Mouse (Mus musculus): Measurements from ENCODE around the gene Jpt1. TPM values are rescaled to one million over a fixed set of nuclear protein-coding genes. Genes with fewer than 3 reads are reported as not detected.

Jpt1 gene
- polyA plus RNA-seq, 1 experiment from 2014 or later, result 493 TPM

DNA sequence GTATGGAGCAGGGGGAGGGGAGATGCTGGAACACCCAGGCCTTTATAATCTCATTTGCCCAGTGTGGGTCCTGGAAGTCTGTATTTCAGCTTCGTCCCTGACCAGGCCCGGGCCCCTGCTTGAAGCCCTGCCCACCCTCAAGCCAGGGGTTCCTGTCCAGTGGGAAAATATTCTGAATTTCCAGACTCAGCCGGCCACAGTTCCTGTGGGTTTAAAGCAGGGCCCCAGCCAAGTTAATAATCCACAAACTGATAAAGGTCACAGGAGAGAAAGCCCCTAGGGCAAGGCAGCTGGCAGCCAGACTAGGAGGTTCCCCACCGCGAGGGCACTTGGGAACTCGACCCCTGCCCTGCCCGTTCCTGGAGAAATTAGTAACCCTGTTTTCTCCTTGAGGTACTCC, 65.2 kb downstream of the Jpt1 start:
- H3K27ac ChIP-seq, result peak overlapping the region; percentile 71
- peak; percentile 49 for ATAC-seq

DNA sequence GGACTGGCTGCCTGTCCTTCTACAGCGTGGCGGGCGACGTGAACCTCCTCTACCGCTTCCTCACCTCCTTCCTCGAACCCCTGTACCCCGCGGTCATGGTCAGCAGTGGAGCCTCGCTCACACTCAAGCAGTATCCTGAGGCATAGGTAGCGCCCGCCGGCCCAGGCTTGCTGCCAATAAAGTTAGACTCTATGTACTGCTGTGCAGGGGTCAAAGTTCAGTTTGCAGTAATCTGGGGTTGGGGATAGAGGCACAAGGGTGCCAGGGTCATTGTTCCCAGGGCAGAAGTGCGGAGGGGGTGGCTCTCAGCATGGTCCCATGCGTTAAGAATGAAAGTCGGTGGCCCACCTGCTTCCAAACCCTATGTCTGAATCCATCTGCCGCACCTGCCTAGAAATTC, 66.1 kb downstream of the Jpt1 start:
- WGBS, result 80% methylated on average over 16 of the region's 16 CpGs
- ATAC-seq, result peak; percentile 48
- Histone ChIP-seq H3K9me3 (no peaks in the 10 kb centered on the region), H3K9ac (no peak overlapping the region), H3K27ac (peak overlapping the region; percentile 71), H3K4me3 (replicated peaks) (no peak overlapping the region), H3K36me3 (no peaks in the 10 kb centered on the region), H3K27me3 (replicated peaks) (no peaks in the 10 kb centered on the region), H3K4me1 (replicated peaks) (peaks cover 25% of the 10 kb centered on the region), H3K4me2 (replicated peaks) (peak overlapping the region; percentile 30; the same call in 1 of the 2 replicates)

More for the DNA sequence above, 65.2 kb downstream of the Jpt1 start:
- no peaks in the 10 kb centered on the region for H3K27me3 ChIP-seq (replicated peaks)
- H3K9me3 ChIP-seq, result no peaks in the 10 kb centered on the region
- peaks cover 31% of the 10 kb centered on the region for H3K4me1 ChIP-seq (replicated peaks)
- 49% methylated on average over 7 of the region's 7 CpGs for WGBS
- H3K4me3 ChIP-seq (replicated peaks), result no peak overlapping the region
- no peaks in the 10 kb centered on the region for H3K36me3 ChIP-seq
- H3K9ac ChIP-seq, result no peak overlapping the region
- H3K4me2 ChIP-seq (replicated peaks), result peak overlapping the region; percentile 37

Other genes with a start within 250 kb of the Jpt1 start
- gene Grin2c, start 247.1 kb downstream of the Jpt1 start, polyA plus RNA-seq (2015; fragmentation: Nextera tagmentation; extraction: Ambion mirVana), result 0.05 and 0.09 TPM in 2 replicates
- gene Fdxr, start 237.3 kb downstream of the Jpt1 start, polyA plus RNA-seq (2015; fragmentation: Nextera tagmentation; extraction: Ambion mirVana), result 17.2 and 20.8 TPM in 2 replicates
- 1.5 and 1.7 TPM in 2 replicates for gene Fads6, start 216.7 kb downstream of the Jpt1 start, polyA plus RNA-seq (2015; fragmentation: Nextera tagmentation; extraction: Ambion mirVana)
- gene Otop2, start 207.2 kb downstream of the Jpt1 start, polyA plus RNA-seq (2015; fragmentation: Nextera tagmentation; extraction: Ambion mirVana), result not detected in 2 replicates
- gene Ush1g, start 192.3 kb downstream of the Jpt1 start, polyA plus RNA-seq (2015; fragmentation: Nextera tagmentation; extraction: Ambion mirVana), result 0.08 TPM in 1 of 2 replicates, not detected in the other
- gene Otop3, start 179.7 kb downstream of the Jpt1 start, polyA plus RNA-seq (2015; fragmentation: Nextera tagmentation; extraction: Ambion mirVana), result 0.77 and 1.2 TPM in 2 replicates
- 17.1 and 22.7 TPM in 2 replicates for gene Hid1, start 146.6 kb downstream of the Jpt1 start, polyA plus RNA-seq (2015; fragmentation: Nextera tagmentation; extraction: Ambion mirVana)
- 7.5 and 8.0 TPM in 2 replicates for gene Cdr2l, start 132.5 kb downstream of the Jpt1 start, polyA plus RNA-seq (2015; fragmentation: Nextera tagmentation; extraction: Ambion mirVana)
- gene Mrpl58, start 110.6 kb downstream of the Jpt1 start, polyA plus RNA-seq (2015; fragmentation: Nextera tagmentation; extraction: Ambion mirVana), result 187 and 197 TPM in 2 replicates
- gene Atp5h, start 94.4 kb downstream of the Jpt1 start, polyA plus RNA-seq (2015; fragmentation: Nextera tagmentation; extraction: Ambion mirVana), result 989 and 991 TPM in 2 replicates
- gene Kctd2, start 94.3 kb downstream of the Jpt1 start, polyA plus RNA-seq (2015; fragmentation: Nextera tagmentation; extraction: Ambion mirVana), result 12.1 and 13.5 TPM in 2 replicates
- 0.49 and 0.66 TPM in 2 replicates for gene Trim80, start 73.8 kb downstream of the Jpt1 start, polyA plus RNA-seq (2015; fragmentation: Nextera tagmentation; extraction: Ambion mirVana)
- gene Slc16a5, start 51.9 kb downstream of the Jpt1 start, polyA plus RNA-seq (2015; fragmentation: Nextera tagmentation; extraction: Ambion mirVana), result 2.8 and 3.7 TPM in 2 replicates
- 6.6 and 8.0 TPM in 2 replicates for gene Armc7, start 38.7 kb downstream of the Jpt1 start, polyA plus RNA-seq (2015; fragmentation: Nextera tagmentation; extraction: Ambion mirVana)
- 143 and 148 TPM in 2 replicates for gene Nt5c, start 22.5 kb downstream of the Jpt1 start, polyA plus RNA-seq (2015; fragmentation: Nextera tagmentation; extraction: Ambion mirVana)
- gene Sumo2, start 21.9 kb upstream of the Jpt1 start, polyA plus RNA-seq (2015; fragmentation: Nextera tagmentation; extraction: Ambion mirVana), result 766 and 860 TPM in 2 replicates
- 150 and 155 TPM in 2 replicates for gene Nup85, start 50.0 kb upstream of the Jpt1 start, polyA plus RNA-seq (2015; fragmentation: Nextera tagmentation; extraction: Ambion mirVana)
- gene Mrps7, start 89.5 kb upstream of the Jpt1 start, polyA plus RNA-seq (2015; fragmentation: Nextera tagmentation; extraction: Ambion mirVana), result 89.5 and 98.3 TPM in 2 replicates
- gene Gga3, start 89.7 kb upstream of the Jpt1 start, polyA plus RNA-seq (2015; fragmentation: Nextera tagmentation; extraction: Ambion mirVana), result 18.3 and 18.6 TPM in 2 replicates
- 30.0 and 34.6 TPM in 2 replicates for gene Mif4gd, start 98.6 kb upstream of the Jpt1 start, polyA plus RNA-seq (2015; fragmentation: Nextera tagmentation; extraction: Ambion mirVana)
- gene Slc25a19, start 113.9 kb upstream of the Jpt1 start, polyA plus RNA-seq (2015; fragmentation: Nextera tagmentation; extraction: Ambion mirVana), result 24.7 and 25.4 TPM in 2 replicates
- 79.3 and 79.4 TPM in 2 replicates for gene Grb2, start 194.2 kb upstream of the Jpt1 start, polyA plus RNA-seq (2015; fragmentation: Nextera tagmentation; extraction: Ambion mirVana)

Data from intestine, embryonic 15.5 days (tissue).